Mouse (Mus musculus) G1E (cell line): ENCODE results near the gene Prrg2. TPM values are rescaled to one million over a fixed set of nuclear protein-coding genes. Genes with fewer than 3 reads are reported as not detected.

ENCODE experiments used
- ATAC-seq: 2 replicates; pipeline ENCODE4 v1.8.0; 2016; ENCODE audit warnings: mild to moderate bottlenecking; ENCODE audit not compliant: insufficient number of reproducible peaks, poor library complexity, low FRiP score, severe bottlenecking; ENCODE audit errors: extremely low read depth
- DNase-seq: peaks from one replicate; pipeline ENCODE4 v3.0.0; 2012; ENCODE audit warnings: low spot score
- H3K27me3 ChIP-seq: 2 replicates; pipeline ENCODE4 v1.6.1; 2012; ENCODE audit warnings: mild to moderate bottlenecking, low read length, inconsistent platforms; ENCODE audit not compliant: insufficient read depth
- H3K36me3 ChIP-seq: replicated peaks from 2 replicates; pipeline ENCODE3; 2012; ENCODE audit warnings: mild to moderate bottlenecking, inconsistent platforms
- H3K4me1 ChIP-seq: 2 replicates; pipeline ENCODE4 v1.6.1; 2012; ENCODE audit warnings: low read depth, low read length, inconsistent platforms, mixed read lengths; ENCODE audit not compliant: insufficient read depth
- H3K4me3 ChIP-seq: 2 replicates; pipeline ENCODE4 v1.5.1; 2012; ENCODE audit warnings: low read depth, mild to moderate bottlenecking, inconsistent platforms, low read length, moderate library complexity, mixed read lengths
- H3K9me3 ChIP-seq: replicated peaks from 2 replicates; pipeline ENCODE4 v1.6.1; 2012; ENCODE audit warnings: inconsistent platforms
- CTCF ChIP-seq: IDR thresholded peaks from 2 replicates; pipeline ENCODE4 v1.5.1; 2012; ENCODE audit warnings: low read depth, low read length, inconsistent platforms, mixed read lengths
- GATA1 ChIP-seq: IDR thresholded peaks from 2 replicates; pipeline ENCODE4 v1.6.1; 2012; ENCODE audit warnings: borderline replicate concordance, low read length, inconsistent platforms, mixed read lengths
- GATA2 ChIP-seq: IDR thresholded peaks from 2 replicates; pipeline ENCODE4 v1.6.1; 2012; ENCODE audit warnings: low read depth, low read length, inconsistent platforms, borderline replicate concordance
- POLR2AphosphoS5 ChIP-seq: IDR thresholded peaks from 2 replicates; pipeline ENCODE4 v1.6.1; 2012; ENCODE audit warnings: low read depth, low read length, inconsistent platforms; ENCODE audit not compliant: insufficient replicate concordance
- TAL1 ChIP-seq: conservative IDR thresholded peaks from 2 replicates; pipeline ENCODE4 v1.6.1; 2012; ENCODE audit warnings: low read depth, low read length, inconsistent platforms, mixed read lengths
- polyA plus RNA-seq: library from polyadenylated mRNA; stranded (reverse); fragments of >175 nt; gene quantifications from 2 replicates; pipeline ENCODE4 v1.2.3, GENCODE M21; 2012
- total RNA-seq, 2 experiments: library from RNA; stranded (forward) in 1 of 2; stranded (reverse) in 1 of 2; fragments of 200-1000 nt in 1 of 2; fragments of >200 nt in 1 of 2; fragmentation: Nextera tagmentation in 1 of 2; gene quantifications; 2 replicates each; pipeline ENCODE4 v1.2.3; 2014 to 2017

Prrg2 gene
- total and polyA plus RNA-seq, 3 experiments, result 9.5 to 34.7 (median 17.8) TPM

GRCm38 (mm10) chr7:45073949-45074348, 11.5 kb upstream of the Prrg2 start:
- Histone ChIP-seq H3K4me1 (peaks cover 30% of the 10 kb centered on the region), H3K36me3 (peaks cover 80% of the 10 kb centered on the region)

GRCm38 (mm10) chr7:45073171-45073707, 10.8 kb upstream of the Prrg2 start:
- ATAC-seq, result no peak
- no peak overlapping the region for H3K4me3 ChIP-seq
- peaks cover 80% of the 10 kb centered on the region for H3K36me3 ChIP-seq
- peaks cover 29% of the 10 kb centered on the region for H3K4me1 ChIP-seq
- H3K27me3 ChIP-seq, result no peaks in the 10 kb centered on the region
- no peak for TF ChIP-seq CTCF
- TF ChIP-seq GATA1, result no peak
- TF ChIP-seq TAL1, result no peak
- TF ChIP-seq POLR2AphosphoS5, result no peak
- TF ChIP-seq GATA2, result no peak
- no peaks in the 10 kb centered on the region for H3K9me3 ChIP-seq
- no peak for DNase-seq

More at GRCm38 (mm10) chr7:45073949-45074348, 11.5 kb upstream of the Prrg2 start:
- ATAC-seq (no peak), DNase-seq (no peak)
- no peak for TF ChIP-seq POLR2AphosphoS5
- no peak for TF ChIP-seq CTCF
- TF ChIP-seq GATA2, result no peak
- TF ChIP-seq TAL1, result no peak
- no peak for TF ChIP-seq GATA1
- Histone ChIP-seq H3K4me3 (no peak overlapping the region), H3K9me3 (no peaks in the 10 kb centered on the region), H3K27me3 (no peaks in the 10 kb centered on the region)

- no peaks in the 10 kb centered on the region for H3K27me3 ChIP-seq
- H3K36me3 ChIP-seq, result peaks cover 79% of the 10 kb centered on the region
- TF ChIP-seq GATA2 (no peak), GATA1 (no peak), POLR2AphosphoS5 (no peak), CTCF (peak; percentile 32; the same call in 1 of the 2 replicates), TAL1 (no peak)
- ATAC-seq (no peak), DNase-seq (peak; percentile 29)
- H3K9me3 ChIP-seq, result no peaks in the 10 kb centered on the region
- peaks cover 38% of the 10 kb centered on the region for H3K4me1 ChIP-seq
- H3K4me3 ChIP-seq, result no peak overlapping the region
These were observed 9.8 kb upstream of the Prrg2 start for GRCm38 (mm10) chr7:45072230-45072629.

GRCm38 (mm10) chr7:45069671-45070070, 7.2 kb upstream of the Prrg2 start:
- Histone ChIP-seq H3K9me3 (no peaks in the 10 kb centered on the region), H3K4me3 (no peak overlapping the region), H3K4me1 (peaks cover 51% of the 10 kb centered on the region), H3K36me3 (peaks cover 75% of the 10 kb centered on the region), H3K27me3 (no peaks in the 10 kb centered on the region)
- ATAC-seq (no peak), DNase-seq (no peak)
- TF ChIP-seq CTCF (no peak), GATA1 (no peak), POLR2AphosphoS5 (no peak), TAL1 (no peak), GATA2 (no peak)

GRCm38 (mm10) chr7:45068000-45068318, 5.5 kb upstream of the Prrg2 start:
- DNase-seq (no peak), ATAC-seq (no peak)
- Histone ChIP-seq H3K27me3 (no peaks in the 10 kb centered on the region), H3K4me3 (no peak overlapping the region), H3K4me1 (peaks cover 53% of the 10 kb centered on the region), H3K9me3 (no peaks in the 10 kb centered on the region), H3K36me3 (peaks cover 67% of the 10 kb centered on the region)
- no peak for TF ChIP-seq GATA2
- peak; percentile 80 for TF ChIP-seq CTCF
- TF ChIP-seq GATA1, result no peak

- peaks cover 49% of the 10 kb centered on the region for H3K4me1 ChIP-seq
- H3K4me3 ChIP-seq, result no peak overlapping the region
- TF ChIP-seq GATA2 (no peak), POLR2AphosphoS5 (no peak), GATA1 (no peak)
- no peaks in the 10 kb centered on the region for H3K27me3 ChIP-seq
- no peak for DNase-seq
- H3K9me3 ChIP-seq, result no peaks in the 10 kb centered on the region
- peaks cover 64% of the 10 kb centered on the region for H3K36me3 ChIP-seq
- ATAC-seq, result no peak
These were observed 4.9 kb upstream of the Prrg2 start for GRCm38 (mm10) chr7:45067190-45067999.
